Mouse (Mus musculus): ENCODE measurements around the gene Castor1. TPM values are rescaled to one million over a fixed set of nuclear protein-coding genes. Genes with fewer than 3 reads are reported as not detected.
A peak's percentile ranks its signal among the peaks of the same experiment; 100 is the strongest.

Gene Castor1
- total and polyA plus RNA-seq, 3 experiments: 4.7 to 23.7 (median 13.0) TPM

- TF ChIP-seq KAT2A (IDR thresholded peaks at IDR 0.05; ENCODE audit: insufficient replicate concordance, low read length): no peak
- 0 out of 2 replicates have a peak, but pooled peaks have one; percentile 5 for TF ChIP-seq NRF1 (IDR thresholded peaks at IDR 0.05; ENCODE audit: low read depth, low read length)
- TF ChIP-seq MEF2A (IDR thresholded peaks at IDR 0.05; ENCODE audit: borderline replicate concordance, low read depth, low read length): no peak
These were observed 18.6 kb downstream of the Castor1 start (continued) for GRCm38 (mm10) chr11:4236546-4237067.

GRCm38 (mm10) chr11:4237389-4237912 is 19.4 kb downstream of the Castor1 start:
- Histone ChIP-seq H3K9ac (ENCODE audit: insufficient read depth, low read depth) (peak overlapping the region; percentile 87), H3K9me3 (replicated peaks; ENCODE audit: low read length) (no peaks in the 10 kb centered on the region), H3K36me3 (replicated peaks in 1 of 2; ENCODE audit: control insufficient read depth in 1 of 2, insufficient read depth in 1 of 2, low read length in 1 of 2) (peaks cover 22 to 55% of the 10 kb centered on the region in 2 experiments), H3K27me3 (replicated peaks) (no peaks in the 10 kb centered on the region), H3K4me1 (ENCODE audit: control insufficient read depth in 1 of 2, insufficient read depth in 2 of 2) (peaks cover 14 to 58% of the 10 kb centered on the region in 2 experiments), H3K27ac (ENCODE audit: insufficient read depth, low read depth) (peak overlapping the region; percentile 84), H3K4me2 (ENCODE audit: insufficient read depth, low read depth, poor library complexity, severe bottlenecking) (peak overlapping the region; percentile 30), H3K79me2 (replicated peaks; ENCODE audit: control insufficient read depth, extremely low read depth, insufficient read depth, poor library complexity, severe bottlenecking) (peaks cover 26% of the 10 kb centered on the region), H3K4me3 (replicated peaks in 1 of 3; ENCODE audit: low read depth in 2 of 3, low read length in 2 of 3, poor library complexity in 1 of 3) (peak overlapping the region; percentile 76 to 86 (median 84))
- peak; percentile 95 for DNase-seq (ENCODE audit: extremely low read depth)
- dilution Hi-C loops (cut with MboI; ENCODE audit: extremely low pct_ligation_motif_present, extremely low pct_unique_long_range_greater_than_20kb, low sequenced_read_pairs): no loop called here
- in situ Hi-C loops (cut with MboI; ENCODE audit: low pct_ligation_motif_present, low pct_unique_long_range_greater_than_20kb, low sequenced_read_pairs): no loop called here
- TF ChIP-seq MAZ (IDR thresholded peaks at IDR 0.05; ENCODE audit: low read depth, low read length) (peak; percentile 97), MXI1 (IDR thresholded peaks at IDR 0.05; ENCODE audit: low read depth, low read length) (peak; percentile 99), USF1 (IDR thresholded peaks at IDR 0.05; ENCODE audit: low read depth, low read length) (peak; percentile 89), HCFC1 (IDR thresholded peaks at IDR 0.05; ENCODE audit: low read depth, low read length) (peak; percentile 74), KAT2A (IDR thresholded peaks at IDR 0.05; ENCODE audit: insufficient replicate concordance, low read length) (0 out of 2 replicates have a peak, but pooled peaks have one; percentile 57), CHD1 (IDR thresholded peaks at IDR 0.05; ENCODE audit: low read depth, low read length) (no peak), JUN (IDR thresholded peaks at IDR 0.05; ENCODE audit: insufficient read depth, low read depth, low read length) (no peak), PAX5 (IDR thresholded peaks at IDR 0.05; ENCODE audit: low read length) (no peak), CTCF (conservative IDR thresholded peaks at IDR 0.05 in 1 of 2, IDR thresholded peaks at IDR 0.05 in 1 of 2; ENCODE audit: low read depth in 2 of 2, low read length in 2 of 2) (0 out of 4 replicates have a peak, but pooled peaks of 1 of the 2 experiments have one; percentile 16), MAX (IDR thresholded peaks at IDR 0.05; ENCODE audit: low read length) (peak; percentile 99), JUND (conservative IDR thresholded peaks at IDR 0.05; ENCODE audit: low read depth, low read length) (no peak), ZC3H11A (IDR thresholded peaks at IDR 0.05; ENCODE audit: low read depth, low read length) (no peak), ZKSCAN1 (IDR thresholded peaks at IDR 0.05; ENCODE audit: borderline replicate concordance, low read depth, low read length) (no peak), TCF12 (IDR thresholded peaks at IDR 0.05; ENCODE audit: low read depth, low read length) (peak; percentile 63), POLR2A (IDR thresholded peaks at IDR 0.05; ENCODE audit: low read depth, low read length) (peak; percentile 76), MEF2A (IDR thresholded peaks at IDR 0.05; ENCODE audit: borderline replicate concordance, low read depth, low read length) (peak; percentile 57; the same call in 1 of the 2 replicates), RCOR1 (conservative IDR thresholded peaks at IDR 0.05; ENCODE audit: low read depth, low read length) (no peak), MAFK (IDR thresholded peaks at IDR 0.05; ENCODE audit: insufficient replicate concordance, low read length) (no peak), MYC (IDR thresholded peaks at IDR 0.05; ENCODE audit: low read depth, low read length) (peak; percentile 98), IRF4 (IDR thresholded peaks at IDR 0.05; ENCODE audit: low read depth, low read length) (peak; percentile 40), ETS1 (conservative IDR thresholded peaks at IDR 0.05; ENCODE audit: low read depth, low read length) (peak; percentile 40), EP300 (IDR thresholded peaks at IDR 0.05; ENCODE audit: low read length) (no peak), BHLHE40 (IDR thresholded peaks at IDR 0.05; ENCODE audit: low read depth, low read length) (peak; percentile 75), POLR2AphosphoS2 (IDR thresholded peaks at IDR 0.05; ENCODE audit: low read depth, low read length) (no peak), ELF1 (IDR thresholded peaks at IDR 0.05; ENCODE audit: low read depth, low read length) (peak; percentile 87), RAD21 (IDR thresholded peaks at IDR 0.05; ENCODE audit: low read depth, low read length) (no peak), ZMIZ1 (IDR thresholded peaks at IDR 0.05; ENCODE audit: low read depth, low read length) (peak; percentile 81), E2F4 (IDR thresholded peaks at IDR 0.05; ENCODE audit: insufficient replicate concordance, low read depth, low read length) (no peak), GABPA (IDR thresholded peaks at IDR 0.05; ENCODE audit: insufficient replicate concordance, low read depth, low read length) (no peak), NRF1 (IDR thresholded peaks at IDR 0.05; ENCODE audit: low read depth, low read length) (peak; percentile 27; the same call in 1 of the 2 replicates), NELFE (IDR thresholded peaks at IDR 0.05; ENCODE audit: low read depth, low read length) (peak; percentile 77), SMC3 (IDR thresholded peaks at IDR 0.05; ENCODE audit: low read depth, low read length) (no peak), SIN3A (IDR thresholded peaks at IDR 0.05; ENCODE audit: low read length) (peak; percentile 75), ZNF384 (IDR thresholded peaks at IDR 0.05; ENCODE audit: low read depth, low read length) (no peak), USF2 (conservative IDR thresholded peaks at IDR 0.05; ENCODE audit: low read depth, low read length) (peak; percentile 75), CHD2 (IDR thresholded peaks at IDR 0.05; ENCODE audit: low read length) (0 out of 2 replicates have a peak, but pooled peaks have one; percentile 55)
